Mouse (Mus musculus): ENCODE results near the gene Gm5868. TPM values are rescaled to one million over a fixed set of nuclear protein-coding genes. Genes with fewer than 3 reads are reported as not detected.

The Gm5868 gene
- polyA plus RNA-seq (2012; ENCODE audit: low replicate concordance) = not detected in 2 replicates

DNA sequence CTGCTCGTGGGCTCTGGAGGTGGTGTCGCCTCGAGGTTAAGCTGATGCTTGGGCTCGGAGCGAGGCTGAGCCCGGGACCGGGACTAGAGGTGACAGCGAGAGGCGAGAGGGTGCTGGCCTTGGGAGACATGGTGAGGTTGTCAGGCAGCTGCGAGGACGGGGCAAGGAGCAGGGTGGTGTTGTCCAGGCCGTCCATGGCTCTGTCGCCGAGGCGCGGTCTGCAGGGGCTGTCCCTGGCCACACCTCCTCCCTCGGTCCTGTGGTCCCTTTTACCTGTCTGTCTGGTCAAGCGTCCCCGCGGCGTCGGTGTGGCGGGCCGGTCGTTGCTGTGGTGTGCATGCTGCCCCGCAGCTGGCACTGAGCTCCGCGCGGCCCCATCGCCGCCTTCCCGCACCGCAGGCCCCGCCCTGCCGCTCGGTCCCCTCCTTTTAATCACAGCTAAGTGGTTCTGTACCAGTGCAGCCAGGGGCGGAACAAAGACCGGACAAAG is at the start of gene Gm5868:
Gm5868 (minus strand) TSS at position 360 of the 490 bp plus-strand sequence.

DNA sequence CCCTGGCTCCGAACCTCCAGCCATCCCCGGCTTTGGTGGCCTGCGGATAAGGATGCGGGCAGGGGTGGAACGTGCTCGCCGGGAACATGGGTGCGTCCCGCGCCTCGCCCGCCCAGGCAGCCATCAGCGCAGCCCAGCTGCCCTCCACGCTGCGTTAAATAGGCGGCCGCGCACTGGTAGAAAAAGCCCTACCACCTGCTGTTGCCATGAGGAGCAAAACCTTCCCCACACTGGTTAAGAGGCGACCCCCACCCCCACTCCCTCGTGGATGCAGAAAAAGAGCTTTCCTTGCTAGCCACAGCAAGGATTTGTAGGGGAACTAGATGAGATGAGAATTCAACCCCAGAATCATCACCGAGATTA is 6.4 kb downstream of the Gm5868 start, which contains the start of gene Zar1:
Zar1 (minus strand) TSS at position 285 of the 363 bp plus-strand sequence.

DNA sequence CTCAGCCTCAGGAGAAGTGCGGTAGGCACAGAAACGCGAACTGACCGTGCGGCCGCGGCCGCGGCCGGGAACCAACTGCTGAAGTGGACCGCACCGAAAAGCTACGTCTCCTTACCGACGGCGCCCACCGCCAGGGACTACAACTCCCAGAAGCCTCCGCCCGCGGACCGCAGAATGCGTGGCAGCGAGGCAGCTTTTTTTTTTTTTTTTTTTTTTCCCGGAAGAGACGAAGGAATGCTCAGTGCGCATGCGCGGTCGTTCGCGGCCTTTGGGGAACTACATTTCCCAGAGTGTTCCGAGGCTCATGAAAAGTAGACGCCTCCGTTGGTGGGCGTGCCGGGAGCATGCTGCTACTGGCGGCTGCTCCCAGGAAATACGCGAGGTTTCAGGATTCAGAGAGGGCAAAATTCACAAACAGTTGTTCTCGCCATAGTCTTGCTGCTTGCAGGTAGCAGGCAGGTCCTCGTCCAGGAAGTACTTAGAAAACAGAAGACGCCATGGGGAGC is 27.8 kb downstream of the Gm5868 start, which contains the start of gene Nfxl1:
Nfxl1 (minus strand) TSS at position 141 of the 506 bp plus-strand sequence.

Other genes starting within 250 kb of the Gm5868 start
- gene Corin, start 83.1 kb downstream of the Gm5868 start, polyA plus RNA-seq (2012; ENCODE audit: low replicate concordance) = not detected in 2 replicates
- 5.9 and 15.6 TPM in 2 replicates for gene Nfxl1, start 27.9 kb downstream of the Gm5868 start, polyA plus RNA-seq (2012; ENCODE audit: low replicate concordance)
- gene Zar1, start 6.3 kb downstream of the Gm5868 start, polyA plus RNA-seq (2012; ENCODE audit: low replicate concordance) = not detected in 2 replicates
- gene Cnga1, start 56.7 kb upstream of the Gm5868 start, polyA plus RNA-seq (2012; ENCODE audit: low replicate concordance) = 0.16 TPM in 1 of 2 replicates, not detected in the other
- 1.3 and 2.9 TPM in 2 replicates for gene Nipal1, start 60.2 kb upstream of the Gm5868 start, polyA plus RNA-seq (2012; ENCODE audit: low replicate concordance)
- gene Txk, start 165.2 kb upstream of the Gm5868 start, polyA plus RNA-seq (2012; ENCODE audit: low replicate concordance) = 2.1 TPM in 2 replicates